Mouse (Mus musculus) spleen, postnatal 36 days (tissue): ENCODE results near the gene Nxn.
A peak's percentile ranks its signal among the peaks of the same experiment; 100 is the strongest.

Experiments
- DNase-seq, 2 experiments: peaks; one replicate each; pipeline ENCODE4 v3.0.0; 2022; ENCODE audit warnings: low spot score in 2 of 2, mixed read lengths in 1 of 2

Nxn gene

GRCm38 (mm10) chr11:76398798-76399586 is at the start of gene Nxn:
Nxn (minus strand) TSS chr11:76399140.
- DNase-seq: peak; percentile 86 to 90

- DNase-seq: no peak
Measured at GRCm38 (mm10) chr11:76446251-76446650, 47.3 kb upstream of the Nxn start.

- no peak for DNase-seq
Measured at GRCm38 (mm10) chr11:76445459-76445858, 46.5 kb upstream of the Nxn start.

- no peak for DNase-seq
Measured at GRCm38 (mm10) chr11:76439666-76440065, 40.7 kb upstream of the Nxn start.

- DNase-seq: no peak
Measured at GRCm38 (mm10) chr11:76436864-76437437, 38.0 kb upstream of the Nxn start.

GRCm38 (mm10) chr11:76436009-76436408 is 37.1 kb upstream of the Nxn start:
- DNase-seq: no peak

- no peak for DNase-seq
Measured at GRCm38 (mm10) chr11:76429966-76430631, 31.2 kb upstream of the Nxn start.

GRCm38 (mm10) chr11:76429556-76429955 is 30.6 kb upstream of the Nxn start:
- no peak for DNase-seq

- no peak for DNase-seq
Measured at GRCm38 (mm10) chr11:76429046-76429445, 30.1 kb upstream of the Nxn start.

GRCm38 (mm10) chr11:76427781-76428180 is 28.8 kb upstream of the Nxn start:
- DNase-seq: no peak

- no peak for DNase-seq
Measured at GRCm38 (mm10) chr11:76425749-76426148, 26.8 kb upstream of the Nxn start.

GRCm38 (mm10) chr11:76420896-76421295 is 22.0 kb upstream of the Nxn start:
- DNase-seq: no peak

GRCm38 (mm10) chr11:76419179-76419578 is 20.2 kb upstream of the Nxn start:
- DNase-seq: peak; percentile 21 to 39

- DNase-seq: no peak
Measured at GRCm38 (mm10) chr11:76418423-76418822, 19.5 kb upstream of the Nxn start.

GRCm38 (mm10) chr11:76415985-76416384 is 17.0 kb upstream of the Nxn start:
- no peak for DNase-seq

- DNase-seq: no peak
Measured at GRCm38 (mm10) chr11:76415001-76415400, 16.1 kb upstream of the Nxn start.

GRCm38 (mm10) chr11:76413202-76413601 is 14.3 kb upstream of the Nxn start:
- DNase-seq: no peak

GRCm38 (mm10) chr11:76410826-76411225 is 11.9 kb upstream of the Nxn start:
- peak; percentile 36 to 51 for DNase-seq

- peak; percentile 96 for DNase-seq
Measured at GRCm38 (mm10) chr11:76406702-76407583, 8.0 kb upstream of the Nxn start, which contains the start of gene Timm22. Timm22 (plus strand) TSS chr11:76406952.

GRCm38 (mm10) chr11:76405626-76406264 is 6.8 kb upstream of the Nxn start:
- peak in 1 of 2 experiments; percentile 18 for DNase-seq

GRCm38 (mm10) chr11:76405113-76405512 is 6.2 kb upstream of the Nxn start:
- no peak for DNase-seq
